Mouse (Mus musculus) CD8-positive naive resting alpha-beta T cell, adult 2 months (primary cell): Measurements from ENCODE around the gene Dnah2.
"Not testable (repeated sequence)": the region's sequence is repeated elsewhere in the genome, so short reads cannot be mapped to it uniquely, and the experiment has no call there.

Experiments used
- DNase-seq, 2 experiments: peaks; one replicate each; pipeline ENCODE4 v3.0.0; 2022; ENCODE audit warnings: low read depth in 2 of 2, low spot score in 2 of 2

The Dnah2 gene

DNA sequence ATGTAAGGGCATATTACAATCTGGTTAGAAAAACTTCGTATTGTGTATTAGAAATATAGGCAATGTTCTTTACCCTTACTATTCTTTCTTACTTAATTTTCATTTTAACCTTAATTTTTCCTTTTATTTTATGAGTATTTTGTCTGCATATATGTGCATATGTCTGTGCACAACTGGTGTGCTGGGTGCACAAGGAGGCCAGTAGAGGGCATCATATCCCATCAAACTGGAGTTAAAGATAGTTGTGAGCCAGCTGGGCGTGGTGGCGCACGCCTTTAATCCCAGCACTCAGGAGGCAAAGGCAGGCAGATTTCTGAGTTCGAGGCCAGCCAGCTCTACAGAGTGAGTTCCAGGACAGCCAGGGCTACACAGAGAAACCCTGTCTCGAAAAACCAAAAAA lies 18.2 kb downstream of the Dnah2 start:
- DNase-seq: not testable (repeated sequence)

GRCm38 (mm10) chr11:69530281-69530680 lies 18.6 kb downstream of the Dnah2 start:
- not testable (repeated sequence) for DNase-seq

GRCm38 (mm10) chr11:69528031-69528390 lies 20.9 kb downstream of the Dnah2 start:
- DNase-seq: no peak

GRCm38 (mm10) chr11:69527098-69528030 lies 21.5 kb downstream of the Dnah2 start:
- no peak for DNase-seq

DNA sequence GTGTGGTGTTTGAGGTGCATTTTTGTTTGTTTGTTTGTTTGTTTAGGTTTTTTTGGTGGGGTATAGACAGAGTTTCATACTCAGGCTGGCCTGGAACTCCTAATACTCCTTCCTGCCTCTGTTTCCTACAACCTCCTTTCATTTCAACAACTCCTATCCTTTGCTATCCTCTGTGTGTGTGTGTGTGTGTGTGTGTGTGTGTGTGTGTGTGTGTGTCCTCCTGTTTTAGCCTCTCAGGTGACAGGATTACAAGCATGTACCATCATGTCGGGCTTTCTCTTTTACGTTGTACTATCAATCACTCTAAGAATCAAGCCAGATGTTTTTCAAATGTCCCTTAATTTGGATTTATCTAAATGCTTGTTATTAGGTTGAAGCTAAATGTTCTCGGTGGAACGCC lies 22.3 kb downstream of the Dnah2 start:
- DNase-seq: no peak

- no peak for DNase-seq
These were observed 23.2 kb downstream of the Dnah2 start for GRCm38 (mm10) chr11:69525661-69526060.

- DNase-seq: no peak
These were observed 25.3 kb downstream of the Dnah2 start for GRCm38 (mm10) chr11:69523651-69524050.

DNA sequence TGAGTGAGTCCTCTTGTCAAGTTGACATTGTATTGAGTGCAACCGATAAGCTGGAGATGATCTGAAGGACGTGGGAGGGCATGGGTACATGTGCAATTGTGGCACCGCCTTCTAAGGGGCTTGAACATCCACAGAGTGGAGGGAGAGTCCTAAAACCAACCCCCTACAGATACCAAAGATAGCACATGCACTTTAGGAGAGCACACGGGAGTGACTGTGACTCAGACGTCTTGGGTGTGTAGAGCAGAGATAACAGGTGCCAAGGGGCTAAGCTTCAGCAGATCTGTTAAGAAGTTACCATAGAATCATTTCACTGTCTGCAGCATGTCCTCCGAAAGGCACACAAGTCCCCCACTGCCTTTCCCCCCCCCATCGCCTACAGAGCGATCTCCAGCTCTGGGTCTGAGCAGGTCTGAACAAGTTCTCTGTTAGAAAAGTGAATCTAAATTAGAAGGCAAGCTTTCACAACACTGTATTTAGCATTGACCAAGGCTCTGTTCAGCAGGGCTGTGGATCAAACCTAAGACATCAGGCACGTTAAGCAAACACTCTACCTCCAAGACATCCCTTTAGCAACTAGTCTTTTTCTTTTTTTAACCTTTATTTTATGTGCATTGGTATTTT lies 27.3 kb downstream of the Dnah2 start:
- no peak for DNase-seq

GRCm38 (mm10) chr11:69519976-69520375 lies 28.9 kb downstream of the Dnah2 start:
- no peak for DNase-seq

DNA sequence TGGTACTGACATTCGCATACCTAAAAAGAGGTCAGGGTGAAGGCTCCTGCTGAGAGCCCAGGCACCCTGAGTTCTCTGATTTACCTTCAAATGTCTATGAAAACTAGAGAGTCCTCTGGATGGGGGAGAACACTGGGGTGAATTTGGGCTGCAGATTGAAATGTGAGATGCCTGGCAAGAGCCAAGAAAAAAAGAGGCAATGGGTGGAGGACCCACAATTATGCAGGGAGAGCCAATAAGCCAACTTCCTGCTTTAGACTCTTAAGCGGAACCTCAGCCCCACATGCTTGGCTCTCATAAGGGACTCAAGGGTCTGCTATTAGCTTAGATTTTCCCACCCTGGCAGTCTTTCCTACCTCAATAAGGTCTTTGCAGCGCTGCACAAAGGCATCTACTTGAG lies 32.2 kb downstream of the Dnah2 start:
- no peak for DNase-seq

GRCm38 (mm10) chr11:69516151-69516640 lies 32.7 kb downstream of the Dnah2 start:
- DNase-seq: no peak

DNA sequence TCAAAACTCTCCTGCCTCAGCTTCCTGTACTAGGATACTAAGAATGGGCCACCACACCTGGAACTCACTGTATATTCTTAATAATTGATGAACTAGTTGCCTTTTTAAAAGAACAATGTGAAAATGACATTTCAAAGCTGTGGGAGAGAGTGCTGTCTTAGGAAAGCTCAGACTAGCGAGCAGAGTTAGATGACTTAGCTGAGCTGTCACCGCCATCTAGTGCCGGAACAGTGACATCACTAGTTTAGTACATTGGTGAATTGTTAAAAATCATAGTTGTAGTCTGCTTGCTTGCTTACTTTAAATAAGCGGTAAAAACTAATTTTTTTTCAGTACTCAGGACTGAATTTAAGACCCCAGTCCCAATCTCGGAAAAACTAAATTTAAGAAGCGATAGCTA lies 35.1 kb downstream of the Dnah2 start:
- peak; percentile 42 to 50 for DNase-seq

DNA sequence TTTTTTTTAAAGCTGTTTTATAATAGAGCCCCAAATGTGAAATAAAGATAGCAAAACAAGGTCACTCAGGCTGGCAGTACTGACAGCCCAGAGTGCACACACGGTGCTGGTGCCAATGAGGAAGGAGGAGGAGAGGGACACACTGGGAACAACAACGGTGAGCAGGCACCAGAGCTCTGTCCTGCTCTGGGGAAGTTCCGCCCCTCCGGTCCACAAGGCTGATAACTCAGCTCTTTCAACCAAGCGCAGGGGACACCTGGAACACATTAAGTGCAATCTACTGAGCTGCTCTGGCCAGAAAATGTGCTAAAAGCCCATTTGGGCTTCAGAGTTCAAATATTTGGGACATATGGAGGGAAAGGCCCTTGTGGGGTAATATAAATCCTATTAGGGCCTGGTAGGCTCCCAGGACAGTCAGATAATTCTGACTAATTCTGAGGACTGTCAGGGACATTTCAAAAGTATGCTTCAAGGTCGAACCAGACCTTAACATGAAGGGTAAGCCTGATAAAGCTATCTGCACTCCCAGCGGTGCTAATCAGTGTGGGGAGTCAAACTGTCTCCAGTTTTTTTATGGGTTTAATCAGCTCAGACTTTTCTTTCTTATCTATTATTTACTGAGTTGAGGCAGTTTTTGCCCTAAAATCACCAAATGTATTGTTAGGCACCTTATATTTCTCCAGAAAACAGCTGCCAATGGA lies 38.0 kb downstream of the Dnah2 start:
- DNase-seq: no peak

DNA sequence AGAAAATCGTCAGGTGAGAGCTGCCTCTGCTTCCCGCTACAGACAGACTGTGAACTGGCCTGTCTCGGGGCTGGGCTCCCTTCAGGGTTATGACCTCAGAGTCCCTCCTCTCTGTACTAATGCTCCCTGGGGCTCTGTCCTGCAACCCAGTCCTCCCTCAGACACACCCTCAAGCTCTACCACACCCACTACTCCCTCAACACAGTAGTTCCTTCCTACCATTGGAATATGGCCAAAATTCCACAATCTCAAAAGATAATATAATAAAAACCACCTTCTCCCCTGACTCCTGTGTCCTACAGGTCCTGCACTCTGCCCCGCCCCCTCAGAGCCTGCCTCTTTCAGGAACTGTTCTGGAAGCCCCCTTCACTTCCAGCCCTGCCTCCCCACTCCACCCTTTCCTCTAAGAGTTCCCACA lies 45.0 kb downstream of the Dnah2 start:
- no peak for DNase-seq

DNA sequence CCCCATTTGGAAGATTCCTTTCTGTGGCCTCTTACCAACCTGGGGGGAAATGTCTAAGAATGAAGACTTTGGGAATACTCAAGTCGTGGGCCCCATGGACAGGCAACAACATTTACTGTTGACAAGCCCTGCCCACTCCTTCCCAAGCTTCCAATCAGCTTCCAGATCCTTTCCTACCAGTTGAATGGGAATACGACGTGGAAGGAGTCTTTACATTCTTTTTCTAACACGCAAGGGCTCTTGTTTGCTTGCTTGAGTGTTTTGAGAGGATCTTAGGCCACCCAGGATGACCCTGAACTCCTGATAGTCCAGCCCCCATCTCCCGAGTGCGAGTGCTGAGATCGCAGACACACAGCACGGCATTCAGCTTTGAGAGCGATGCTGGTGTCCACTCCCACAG lies 47.4 kb downstream of the Dnah2 start:
- DNase-seq: no peak

GRCm38 (mm10) chr11:69499140-69499539 lies 49.8 kb downstream of the Dnah2 start:
- no peak for DNase-seq

GRCm38 (mm10) chr11:69491711-69492110 lies 57.2 kb downstream of the Dnah2 start:
- DNase-seq: peak; percentile 13 to 28

DNA sequence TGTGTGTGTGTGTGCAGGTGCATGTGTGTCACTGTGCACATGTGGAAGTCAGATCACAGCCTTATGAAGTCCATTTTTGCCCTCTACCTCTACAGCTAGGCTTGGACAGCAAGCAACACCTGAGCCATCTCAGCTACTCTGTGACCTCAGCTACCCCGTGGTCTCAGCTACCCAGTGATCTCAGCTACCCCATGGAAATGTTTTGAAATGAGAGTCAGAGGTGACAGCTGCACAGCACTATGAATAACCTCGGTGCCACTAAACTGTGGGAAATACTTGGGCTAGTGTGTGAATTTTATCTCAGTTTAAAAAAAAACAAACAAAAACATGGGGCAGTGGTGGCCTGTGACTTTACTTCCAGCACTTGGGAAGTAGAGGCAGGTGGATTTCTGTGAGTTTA lies 58.0 kb downstream of the Dnah2 start:
- DNase-seq: no peak

GRCm38 (mm10) chr11:69487474-69487873 lies 61.4 kb downstream of the Dnah2 start:
- no peak for DNase-seq

- DNase-seq: no peak
These were observed 71.3 kb downstream of the Dnah2 start for GRCm38 (mm10) chr11:69477645-69478044.

GRCm38 (mm10) chr11:69476802-69477201 lies 72.1 kb downstream of the Dnah2 start:
- DNase-seq: no peak

DNA sequence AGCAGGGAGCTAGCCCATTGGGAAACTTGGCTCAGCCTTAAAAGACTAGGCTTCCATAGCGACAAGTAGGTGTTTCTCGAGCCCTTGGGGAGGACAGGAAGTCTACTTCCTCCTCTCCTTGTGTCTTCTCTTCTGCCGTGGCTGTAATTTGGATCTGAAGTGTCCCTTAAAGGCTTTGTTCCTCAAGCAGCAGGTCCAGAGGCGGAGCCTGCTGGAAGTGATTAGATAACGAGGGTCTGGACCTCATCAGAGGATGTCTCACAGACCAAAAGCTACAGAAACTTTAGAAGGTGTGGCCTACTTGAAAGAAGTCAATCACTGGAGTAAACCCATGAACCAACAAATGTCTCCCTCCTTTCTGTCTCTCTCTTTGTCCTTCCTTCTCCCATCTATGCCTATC lies 74.2 kb downstream of the Dnah2 start:
- DNase-seq: no peak
